Mouse (Mus musculus) CH12.LX (cell line): ENCODE results near the gene Bcl11a. TPM values are rescaled to one million over a fixed set of nuclear protein-coding genes. Genes with fewer than 3 reads are reported as not detected.

Experiments
- DNase-seq: peaks from one replicate; pipeline ENCODE4 v3.0.0-alpha.2; 2013; ENCODE audit errors: extremely low read depth
- H3K27ac ChIP-seq: 2 replicates; pipeline ENCODE4 v1.5.1; 2012; ENCODE audit warnings: low read depth, mild to moderate bottlenecking, control low read depth, moderate library complexity; ENCODE audit not compliant: insufficient read depth
- H3K27me3 ChIP-seq: replicated peaks from 2 replicates; pipeline ENCODE3; 2012; ENCODE audit warnings: inconsistent platforms
- H3K36me3 ChIP-seq, 2 experiments: replicated peaks in 1 of 2; 2 replicates each; pipeline versions ENCODE3 to v1.6.1; 2012; ENCODE audit warnings: inconsistent platforms in 1 of 2, low read length in 1 of 2, mild to moderate bottlenecking in 1 of 2, mixed read lengths in 1 of 2, moderate library complexity in 1 of 2; ENCODE audit not compliant: control insufficient read depth in 1 of 2, insufficient read depth in 1 of 2
- H3K4me1 ChIP-seq, 2 experiments: 2 replicates each; pipeline ENCODE4 v1.6.1; 2012; ENCODE audit warnings: inconsistent platforms in 1 of 2, moderate library complexity in 1 of 2; ENCODE audit not compliant: insufficient read depth in 2 of 2, control insufficient read depth in 1 of 2
- H3K4me2 ChIP-seq: 2 replicates; pipeline ENCODE4 v1.6.1; 2012; ENCODE audit warnings: low read depth, mild to moderate bottlenecking, control low read depth; ENCODE audit not compliant: poor library complexity, insufficient read depth, severe bottlenecking
- H3K4me3 ChIP-seq, 3 experiments: fragments of 150-350 bp in 1 of 3; sonication (generic) in 1 of 3; replicated peaks in 1 of 3; 2 replicates each; pipeline versions ENCODE3 to v1.5.1; 2011 to 2012; ENCODE audit warnings: low read depth in 2 of 3, low read length in 2 of 3, mild to moderate bottlenecking in 2 of 3, moderate library complexity in 2 of 3, control low read depth in 1 of 3, improper control_type of control experiment in 1 of 3, inconsistent platforms in 1 of 3, mixed read lengths in 1 of 3; ENCODE audit not compliant: poor library complexity in 1 of 3
- H3K79me2 ChIP-seq: replicated peaks from 2 replicates; pipeline ENCODE4 v1.6.1; 2012; ENCODE audit warnings: mild to moderate bottlenecking, moderate library complexity; ENCODE audit not compliant: control insufficient read depth, poor library complexity, insufficient read depth, severe bottlenecking; ENCODE audit errors: extremely low read depth
- H3K9ac ChIP-seq: 2 replicates; pipeline ENCODE4 v1.6.1; 2012; ENCODE audit warnings: low read depth, mild to moderate bottlenecking, control low read depth, moderate library complexity; ENCODE audit not compliant: insufficient read depth
- H3K9me3 ChIP-seq: replicated peaks from 2 replicates; pipeline ENCODE3; 2012; ENCODE audit warnings: low read length, inconsistent platforms, mixed read lengths
- BHLHE40 ChIP-seq: IDR thresholded peaks from 2 replicates; pipeline ENCODE4 v1.6.1; 2011; ENCODE audit warnings: mild to moderate bottlenecking, low read depth, low read length, improper control_type of control experiment
- CHD1 ChIP-seq: IDR thresholded peaks from 2 replicates; pipeline ENCODE4 v1.6.1; 2012; ENCODE audit warnings: low read depth, low read length, improper control_type of control experiment, inconsistent platforms
- CHD2 ChIP-seq: IDR thresholded peaks from 2 replicates; pipeline ENCODE4 v1.6.1; 2011; ENCODE audit warnings: low read length, improper control_type of control experiment
- CTCF ChIP-seq, 2 experiments: IDR thresholded peaks in 1 of 2; conservative IDR thresholded peaks in 1 of 2; 2 replicates each; pipeline ENCODE4 v1.5.1; 2011 to 2012; ENCODE audit warnings: low read depth in 2 of 2, low read length in 2 of 2, improper control_type of control experiment in 1 of 2, inconsistent platforms in 1 of 2, mild to moderate bottlenecking in 1 of 2, moderate library complexity in 1 of 2
- ELF1 ChIP-seq: IDR thresholded peaks from 2 replicates; pipeline ENCODE4 v1.6.1; 2014; ENCODE audit warnings: low read depth, mild to moderate bottlenecking, inconsistent platforms, low read length, improper control_type of control experiment
- EP300 ChIP-seq: IDR thresholded peaks from 2 replicates; pipeline ENCODE4 v1.6.1; 2011; ENCODE audit warnings: low read length, improper control_type of control experiment
- IRF4 ChIP-seq: IDR thresholded peaks from 2 replicates; pipeline ENCODE4 v1.6.1; 2014; ENCODE audit warnings: low read depth, mild to moderate bottlenecking, inconsistent platforms, low read length, improper control_type of control experiment
- JUND ChIP-seq: conservative IDR thresholded peaks from 2 replicates; pipeline ENCODE4 v1.6.1; 2011; ENCODE audit warnings: low read depth, low read length, improper control_type of control experiment
- KAT2A ChIP-seq: IDR thresholded peaks from 2 replicates; pipeline ENCODE4 v1.6.1; 2012; ENCODE audit warnings: low read length, improper control_type of control experiment, inconsistent platforms; ENCODE audit not compliant: insufficient replicate concordance
- MAFK ChIP-seq: IDR thresholded peaks from 2 replicates; pipeline ENCODE4 v1.6.1; 2011; ENCODE audit warnings: low read length, improper control_type of control experiment; ENCODE audit not compliant: insufficient replicate concordance
- MAX ChIP-seq: IDR thresholded peaks from 2 replicates; pipeline ENCODE4 v1.6.1; 2011; ENCODE audit warnings: low read length, improper control_type of control experiment
- MEF2A ChIP-seq: IDR thresholded peaks from 2 replicates; pipeline ENCODE4 v1.6.1; 2014; ENCODE audit warnings: low read depth, mild to moderate bottlenecking, inconsistent platforms, low read length, improper control_type of control experiment, borderline replicate concordance
- MXI1 ChIP-seq: IDR thresholded peaks from 2 replicates; pipeline ENCODE4 v1.6.1; 2011; ENCODE audit warnings: mild to moderate bottlenecking, low read depth, low read length, improper control_type of control experiment
- MYC ChIP-seq: IDR thresholded peaks from 2 replicates; pipeline ENCODE4 v1.6.1; 2011; ENCODE audit warnings: low read depth, mild to moderate bottlenecking, improper control_type of control experiment, low read length
- NELFE ChIP-seq: IDR thresholded peaks from 2 replicates; pipeline ENCODE4 v1.6.1; 2011; ENCODE audit warnings: low read depth, low read length, improper control_type of control experiment
- PAX5 ChIP-seq: IDR thresholded peaks from 2 replicates; pipeline ENCODE4 v1.6.1; 2012; ENCODE audit warnings: low read length, inconsistent platforms, mixed read lengths
- POLR2A ChIP-seq: IDR thresholded peaks from 2 replicates; pipeline ENCODE4 v1.6.1; 2011; ENCODE audit warnings: low read depth, mild to moderate bottlenecking, improper control_type of control experiment, low read length
- POLR2AphosphoS2 ChIP-seq: IDR thresholded peaks from 2 replicates; pipeline ENCODE4 v1.6.1; 2011; ENCODE audit warnings: low read depth, low read length, improper control_type of control experiment
- RCOR1 ChIP-seq: conservative IDR thresholded peaks from 2 replicates; pipeline ENCODE4 v1.6.1; 2012; ENCODE audit warnings: low read depth, mild to moderate bottlenecking, inconsistent platforms, low read length, improper control_type of control experiment
- SMC3 ChIP-seq: IDR thresholded peaks from 2 replicates; pipeline ENCODE4 v1.6.1; 2011; ENCODE audit warnings: low read depth, low read length, improper control_type of control experiment
- TCF12 ChIP-seq: IDR thresholded peaks from 2 replicates; pipeline ENCODE4 v1.6.1; 2014; ENCODE audit warnings: low read depth, mild to moderate bottlenecking, inconsistent platforms, low read length, improper control_type of control experiment
- USF1 ChIP-seq: IDR thresholded peaks from 2 replicates; pipeline ENCODE4 v1.6.1; 2014; ENCODE audit warnings: low read depth, mild to moderate bottlenecking, inconsistent platforms, low read length, improper control_type of control experiment
- ZC3H11A ChIP-seq: IDR thresholded peaks from 2 replicates; pipeline ENCODE4 v1.6.1; 2012; ENCODE audit warnings: low read depth, mild to moderate bottlenecking, inconsistent platforms, low read length, improper control_type of control experiment
- ZKSCAN1 ChIP-seq: IDR thresholded peaks from 2 replicates; pipeline ENCODE4 v1.6.1; 2012; ENCODE audit warnings: low read depth, inconsistent platforms, low read length, improper control_type of control experiment, borderline replicate concordance
- ZMIZ1 ChIP-seq: IDR thresholded peaks from 2 replicates; pipeline ENCODE4 v1.6.1; 2012; ENCODE audit warnings: low read depth, mild to moderate bottlenecking, inconsistent platforms, low read length, improper control_type of control experiment
- dilution Hi-C: fragments of 300-500 bp; cut with MboI; formaldehyde crosslinking; loops from 2 replicates; pipeline ENCODE4 v1.14.3; 2020; ENCODE audit warnings: low sequenced_read_pairs; ENCODE audit not compliant: extremely low pct_unique_long_range_greater_than_20kb, extremely low pct_ligation_motif_present
- in situ Hi-C: fragments of 300-500 bp; cut with MboI; formaldehyde crosslinking; loops from 3 replicates; pipeline ENCODE4 v1.14.3; 2019; ENCODE audit warnings: low sequenced_read_pairs, low pct_ligation_motif_present, low pct_unique_long_range_greater_than_20kb, mixed read lengths
- polyA plus RNA-seq: library from polyadenylated mRNA; unstranded; fragments of >175 nt; gene quantifications from 2 replicates; pipeline ENCODE4 v1.2.1, GENCODE M21; 2012; ENCODE audit warnings: low read depth; ENCODE audit not compliant: insufficient read length
- total RNA-seq, 2 experiments: library from RNA; depleted of rRNA; stranded (reverse); fragments of 300-350 nt in 1 of 2; fragments of >200 nt in 1 of 2; gene quantifications; 2 replicates each; pipeline ENCODE4 v1.2.3; 2012 to 2014

Bcl11a gene
- total and polyA plus RNA-seq, 3 experiments, result 6.8 to 57.9 (median 13.9) TPM

DNA sequence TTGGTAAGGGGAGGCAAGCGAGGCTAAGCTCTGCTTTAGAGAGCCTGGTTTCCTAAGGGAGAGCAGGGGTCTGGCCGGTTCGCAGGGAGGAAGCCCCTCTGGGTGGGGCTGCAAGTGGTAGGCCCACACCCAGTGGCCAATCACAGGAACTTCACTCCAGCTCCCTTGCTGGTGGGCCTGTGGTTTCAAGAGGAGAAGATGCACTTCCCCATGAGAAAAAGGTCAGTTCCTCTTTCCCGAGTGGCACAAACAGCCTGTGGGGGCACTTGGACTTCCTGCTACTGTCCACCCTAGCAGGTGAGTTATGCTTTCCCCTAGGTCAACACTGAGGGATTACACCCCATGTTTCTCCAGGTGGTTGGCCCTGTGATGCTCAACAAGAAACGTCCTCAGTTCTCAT, 107.1 kb downstream of the Bcl11a start (continued):
- TF ChIP-seq KAT2A, result no peak
- 0 out of 2 replicates have a peak, but pooled peaks have one; percentile 19 for TF ChIP-seq MAX
- TF ChIP-seq PAX5, result no peak
- TF ChIP-seq ZC3H11A, result no peak
- no peak for TF ChIP-seq ZMIZ1
- no peak; the same call in 1 of the 2 replicates for TF ChIP-seq CHD1
- peak; percentile 59 for TF ChIP-seq ELF1
- peak; percentile 99 for TF ChIP-seq EP300
- TF ChIP-seq SMC3, result peak; percentile 53
- TF ChIP-seq CHD2, result peak; percentile 70
- TF ChIP-seq USF1, result no peak
- TF ChIP-seq RCOR1, result peak; percentile 89
- TF ChIP-seq, all 38 proteins: peak for 18

DNA sequence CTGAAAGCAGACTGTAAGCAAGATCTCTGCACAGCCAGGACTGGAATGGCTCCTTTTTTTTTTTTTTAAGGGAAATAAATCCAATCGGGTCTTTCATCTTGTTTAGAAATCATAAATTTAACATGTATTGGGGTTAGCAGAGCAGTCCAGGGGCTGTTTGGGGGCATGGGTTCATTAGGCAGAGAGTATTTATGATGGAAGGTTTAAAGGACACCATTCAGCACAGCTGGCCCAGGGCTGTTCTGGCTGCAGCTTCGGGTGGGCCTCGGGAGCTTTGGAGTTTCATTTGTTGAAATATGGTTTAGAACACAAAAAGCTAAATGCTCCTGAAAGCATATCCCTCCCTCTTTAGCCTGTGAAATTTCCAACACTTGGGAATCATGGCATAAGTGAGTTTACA, 112.6 kb downstream of the Bcl11a start:
- Histone ChIP-seq H3K9ac (no peak overlapping the region), H3K4me1 (peaks cover 2 to 69% of the 10 kb centered on the region in 2 experiments), H3K4me3 (no peak overlapping the region), H3K9me3 (no peaks in the 10 kb centered on the region), H3K27me3 (no peaks in the 10 kb centered on the region), H3K4me2 (no peak overlapping the region), H3K36me3 (no peaks in the 10 kb centered on the region), H3K79me2 (no peaks in the 10 kb centered on the region), H3K27ac (no peak overlapping the region)
- DNase-seq, result no peak
- TF ChIP-seq JUND, result no peak
- TF ChIP-seq CTCF (conservative IDR thresholded peaks at IDR 0.05 in 1 of 2, IDR thresholded peaks at IDR 0.05 in 1 of 2; ENCODE audit: low read depth in 2 of 2, low read length in 2 of 2), result no peak
- no peak for TF ChIP-seq MYC
- TF ChIP-seq, all 38 proteins: peak for 0
- dilution Hi-C loops (no loop called here), in situ Hi-C loops (no loop called here)

DNA sequence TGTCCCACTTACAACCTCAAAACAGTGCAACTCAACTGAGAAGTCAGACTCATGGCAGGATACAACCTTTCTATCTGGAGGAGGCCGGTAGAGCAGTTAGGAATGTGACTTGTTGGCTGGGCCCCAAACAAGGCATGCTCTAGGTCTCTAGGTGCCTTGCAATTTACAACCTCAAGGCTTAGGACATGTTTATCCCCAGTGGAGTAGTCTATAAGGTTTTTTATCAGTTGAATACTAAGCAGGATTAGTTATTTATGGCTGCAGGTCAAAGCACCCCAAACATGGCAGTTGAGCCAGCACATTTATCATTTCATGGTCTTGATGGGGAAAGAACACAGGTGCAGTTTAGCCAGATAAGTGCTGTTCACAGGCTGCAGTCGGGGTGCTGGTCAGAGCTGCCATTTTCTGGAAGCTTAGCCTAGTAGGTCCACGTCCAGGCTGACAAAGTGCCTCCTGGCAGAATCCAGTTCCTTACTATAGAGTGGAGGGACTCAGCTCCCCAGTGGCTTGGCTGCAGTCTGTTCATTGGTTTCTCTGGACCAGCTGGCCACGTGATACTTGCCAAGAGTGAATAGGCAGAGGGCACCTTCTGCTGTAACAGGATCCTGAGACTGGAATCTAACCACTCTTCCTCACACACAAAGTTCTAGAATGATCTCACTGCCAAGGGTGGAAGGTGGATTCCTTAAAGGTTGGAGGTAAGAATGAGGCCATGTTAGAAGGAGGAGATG, 118.8 kb downstream of the Bcl11a start:
- Histone ChIP-seq H3K4me3 (no peak overlapping the region), H3K9me3 (no peaks in the 10 kb centered on the region), H3K9ac (no peak overlapping the region)
- dilution Hi-C loops, result no loop called here
- no peak for DNase-seq
- TF ChIP-seq NELFE (no peak), IRF4 (no peak), MXI1 (no peak), POLR2AphosphoS2 (no peak), POLR2A (no peak), ZKSCAN1 (no peak), PAX5 (no peak), CHD1 (no peak), ZC3H11A (no peak), MAFK (no peak), BHLHE40 (no peak), MYC (no peak), TCF12 (no peak), EP300 (no peak), RCOR1 (no peak), MEF2A (no peak)
- TF ChIP-seq, all 38 proteins: peak for 0
- Histone ChIP-seq H3K79me2 (no peaks in the 10 kb centered on the region), H3K27me3 (no peaks in the 10 kb centered on the region), H3K27ac (no peak overlapping the region), H3K36me3 (no peaks in the 10 kb centered on the region), H3K4me2 (no peak overlapping the region), H3K4me1 (peaks cover 16 to 70% of the 10 kb centered on the region in 2 experiments)
- in situ Hi-C loops, result loop anchor here (5.0 kb wide), 2 partner anchors 64 to 114 kb away; no protein-coding TSS in a partner anchor
